Mouse (Mus musculus) MEL-GATA-1-ER (cell line): ENCODE measurements around the gene Ankfn1.

Source experiments
- DNase-seq: peaks from one replicate; pipeline ENCODE4 v3.0.0-alpha.2; 2012; ENCODE audit warnings: low read depth; ENCODE audit errors: extremely low read depth

Gene Ankfn1

DNA sequence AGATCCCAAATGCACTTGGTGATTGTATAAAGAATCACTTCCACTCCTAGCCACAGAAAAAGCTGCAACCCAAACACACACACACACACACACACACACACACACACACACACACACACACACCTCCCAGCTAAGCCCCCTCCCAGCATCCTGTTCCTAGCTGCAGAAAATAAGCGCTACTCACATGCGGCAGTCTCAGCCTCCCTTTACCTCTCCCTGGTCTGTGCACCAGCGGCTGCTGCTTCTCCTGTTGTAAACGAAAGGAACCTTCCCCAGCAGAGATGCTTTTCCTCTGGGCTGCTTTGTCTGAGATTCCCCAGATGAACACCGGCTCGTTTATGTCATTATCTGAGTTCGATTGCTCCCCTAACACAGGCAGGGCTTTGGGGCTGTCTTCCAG lies at the start of gene Ankfn1:
Gene Ankfn1 (minus strand): TSS at position 223 of the 400 bp plus-strand sequence.
- DNase-seq = no peak

GRCm38 (mm10) chr11:89823661-89824446 lies 46.4 kb upstream of the Ankfn1 start:
- no peak for DNase-seq

DNA sequence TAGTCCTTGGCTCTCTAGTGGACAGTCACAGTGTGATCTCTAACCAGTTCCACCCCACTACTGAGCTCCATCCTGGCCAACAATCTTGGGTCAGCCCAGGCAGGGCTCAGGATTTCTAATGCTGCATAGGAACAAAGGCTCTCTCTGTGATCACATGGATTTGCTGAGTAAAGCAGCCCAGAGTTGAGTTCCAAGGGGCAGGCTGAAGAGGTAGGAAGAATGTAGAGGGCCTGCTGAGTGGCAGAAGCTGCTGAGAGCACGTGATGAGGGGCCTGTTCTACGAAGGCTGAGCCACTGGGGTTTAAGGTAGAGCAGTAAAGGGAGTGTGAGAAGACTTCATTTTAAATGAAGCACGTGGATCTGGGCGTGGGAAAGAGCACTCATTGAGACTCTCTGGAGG lies 41.1 kb upstream of the Ankfn1 start:
- no peak for DNase-seq

DNA sequence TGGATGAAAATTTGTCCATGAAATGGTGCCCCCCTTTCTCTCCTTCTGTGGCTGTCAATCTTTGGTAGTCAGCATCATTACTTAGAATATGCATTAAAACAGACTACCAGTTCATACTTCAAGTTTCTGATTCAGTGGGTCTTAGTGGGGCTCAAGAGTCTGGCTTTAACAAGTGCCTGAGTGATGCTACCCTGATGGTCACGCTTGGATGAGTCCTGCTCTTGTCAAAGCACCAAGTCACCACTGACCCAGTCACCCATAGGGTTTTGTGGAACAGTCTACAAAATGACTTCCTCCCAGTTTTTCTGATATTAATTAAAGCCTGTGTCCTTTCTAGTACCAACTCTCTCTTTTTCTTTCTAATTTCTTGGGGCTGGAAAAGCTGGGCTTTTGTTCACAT lies 34.0 kb upstream of the Ankfn1 start:
- DNase-seq = no peak

- no peak for DNase-seq
Observed at GRCm38 (mm10) chr11:89807998-89808397, 30.5 kb upstream of the Ankfn1 start.

DNA sequence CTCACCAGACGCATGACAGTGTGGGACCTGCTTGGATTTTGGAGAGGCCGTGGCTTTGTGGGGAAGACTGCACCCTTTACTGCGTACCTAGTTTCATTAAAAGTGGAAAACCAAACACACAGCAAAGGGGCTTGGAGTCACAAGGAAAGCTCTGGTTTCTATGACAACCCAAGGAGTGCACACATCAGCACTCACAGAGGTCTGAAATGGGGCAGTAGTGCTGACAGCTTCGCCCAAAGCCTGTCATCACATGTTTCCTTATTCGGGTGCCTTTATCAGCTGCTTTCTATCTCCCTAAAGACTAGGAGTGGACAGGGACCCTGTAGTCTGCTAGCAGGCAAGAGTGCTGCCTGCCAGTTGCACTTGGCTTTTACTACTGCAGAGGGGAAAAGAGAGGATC lies 27.4 kb upstream of the Ankfn1 start:
- DNase-seq = no peak

DNA sequence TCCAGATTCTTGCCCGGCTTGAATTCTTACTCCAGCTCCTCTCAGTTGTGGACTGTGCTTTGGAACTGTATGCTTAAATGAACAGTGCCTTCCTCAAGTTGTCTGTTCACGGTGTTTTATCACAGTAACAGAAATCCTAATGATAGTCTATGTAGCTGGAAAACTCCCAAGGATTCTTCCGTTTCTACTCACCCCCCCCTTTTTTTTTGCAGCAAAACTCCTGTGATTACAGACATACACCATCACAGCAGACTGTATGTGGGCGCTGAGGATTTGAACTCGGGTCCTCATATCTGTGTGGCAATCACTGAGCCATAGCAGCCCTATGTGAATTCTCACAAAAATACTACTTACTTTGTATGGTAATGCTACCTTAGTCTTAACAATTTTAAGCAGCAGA lies 26.5 kb upstream of the Ankfn1 start:
- DNase-seq = peak; percentile 4

DNA sequence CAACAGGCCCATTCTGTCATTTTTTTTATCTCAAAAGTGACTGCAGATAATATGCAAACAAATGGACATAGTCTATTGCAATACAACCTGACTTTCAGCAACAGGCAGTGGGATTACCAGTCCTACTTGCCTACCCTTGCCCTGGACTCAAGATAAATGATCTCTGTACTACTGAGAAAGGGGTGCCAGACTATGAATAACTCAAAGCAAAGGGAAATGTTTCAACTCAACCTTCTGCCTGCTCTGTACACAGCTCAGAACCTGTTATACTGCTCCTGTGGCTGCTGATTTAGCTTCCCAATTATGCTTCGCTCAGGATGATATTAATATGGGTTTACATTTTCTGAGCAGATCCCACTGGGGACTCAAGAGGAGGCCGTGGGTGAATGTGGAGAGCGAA lies 15.3 kb upstream of the Ankfn1 start:
- DNase-seq = no peak

- no peak for DNase-seq
Observed at GRCm38 (mm10) chr11:89776070-89776469, 1.4 kb downstream of the Ankfn1 start.

- DNase-seq = peak; percentile 1
Observed at GRCm38 (mm10) chr11:89774913-89775312, 2.5 kb downstream of the Ankfn1 start.

DNA sequence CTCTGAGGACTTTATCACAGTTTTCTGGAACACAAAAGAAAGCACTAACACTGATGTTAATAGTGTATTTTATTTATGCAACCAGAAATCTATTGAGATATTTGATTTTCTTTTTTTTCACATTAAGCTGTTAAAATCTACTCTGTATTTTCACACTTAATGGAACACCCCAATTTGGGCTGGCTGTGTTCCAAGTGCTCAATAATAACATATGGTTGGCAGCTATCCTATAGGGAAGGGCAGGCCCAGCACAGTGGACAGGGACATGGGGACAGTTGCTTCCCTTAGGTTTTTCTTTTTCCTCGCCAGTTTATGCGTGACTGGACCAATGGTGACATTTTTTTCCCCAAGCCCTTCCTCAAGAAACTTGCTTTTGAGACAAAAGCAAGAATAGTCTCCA lies 4.5 kb downstream of the Ankfn1 start:
- no peak for DNase-seq

DNA sequence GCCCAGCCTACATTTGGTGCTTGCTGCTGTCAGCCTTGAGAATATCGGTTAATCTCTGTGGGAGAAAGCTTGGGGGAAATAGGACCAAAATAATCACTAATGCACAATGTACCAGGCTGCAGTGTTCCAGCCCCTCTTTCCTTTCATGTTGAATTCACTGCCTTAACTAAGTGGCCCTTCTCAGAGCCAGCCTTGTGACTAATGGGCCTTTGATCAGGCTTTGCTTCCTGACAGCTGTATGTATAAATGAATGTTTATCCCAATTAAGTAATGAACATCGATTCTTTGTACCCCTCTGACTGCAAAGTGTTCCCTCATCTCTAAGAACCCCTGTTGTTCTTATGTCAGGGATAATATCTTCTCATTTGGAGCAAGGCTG lies 11.7 kb downstream of the Ankfn1 start:
- no peak for DNase-seq

DNA sequence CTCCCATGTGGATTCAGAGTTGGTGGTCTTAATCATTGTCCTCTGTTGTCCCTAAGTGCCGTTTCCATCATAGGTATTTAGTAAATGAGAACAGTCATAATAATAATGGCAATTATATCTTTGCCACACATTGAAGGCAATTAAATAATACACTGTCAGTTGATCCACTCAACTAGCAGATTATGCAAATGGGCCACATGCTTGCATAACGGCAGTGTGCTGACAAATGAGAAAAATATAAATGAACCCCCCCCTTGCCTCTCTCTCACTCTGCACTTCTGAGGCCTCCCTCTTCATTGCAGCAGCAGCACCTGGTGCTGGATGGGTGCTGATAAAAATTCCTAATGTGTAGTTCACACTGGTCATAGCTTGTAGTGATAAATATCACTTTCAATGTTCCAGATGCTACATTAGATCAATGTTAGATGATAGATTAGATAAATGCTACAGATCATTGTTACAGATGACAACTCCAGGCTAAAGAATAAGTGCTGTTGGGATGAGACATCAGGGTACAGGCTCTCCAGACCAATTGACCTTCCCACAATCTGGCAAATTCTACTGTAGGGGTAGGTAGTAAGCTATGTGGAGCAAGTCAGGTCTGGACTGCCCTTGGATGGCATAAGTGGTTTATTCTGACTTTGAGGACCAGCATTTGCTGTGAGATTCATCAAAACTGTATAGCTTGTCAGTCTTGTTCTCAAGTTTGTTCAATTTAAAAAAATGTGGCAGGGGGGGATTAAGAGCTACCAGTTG lies 12.3 kb downstream of the Ankfn1 start:
- DNase-seq = no peak

GRCm38 (mm10) chr11:89733973-89734693 lies 43.3 kb downstream of the Ankfn1 start:
- no peak for DNase-seq

DNA sequence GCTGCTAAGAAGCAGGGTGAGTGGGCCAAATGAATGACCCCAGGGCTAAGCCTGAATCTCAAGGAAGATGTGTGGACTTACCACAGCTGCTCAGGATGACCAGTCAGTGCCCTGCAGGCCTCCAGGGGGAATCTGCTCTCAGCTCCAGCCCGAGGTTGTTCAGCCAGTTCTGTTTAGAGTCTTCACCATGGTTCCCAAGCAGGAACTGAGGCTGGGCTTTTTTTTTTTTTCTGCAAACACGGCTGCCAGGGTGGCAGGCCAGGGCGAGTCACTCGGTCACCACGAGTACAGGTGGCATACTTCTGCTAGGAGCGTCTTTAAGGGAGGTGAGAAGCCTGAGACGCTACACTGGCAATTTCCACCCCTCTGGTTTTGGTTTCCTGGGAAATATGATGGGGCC lies 43.9 kb downstream of the Ankfn1 start:
- no peak for DNase-seq

DNA sequence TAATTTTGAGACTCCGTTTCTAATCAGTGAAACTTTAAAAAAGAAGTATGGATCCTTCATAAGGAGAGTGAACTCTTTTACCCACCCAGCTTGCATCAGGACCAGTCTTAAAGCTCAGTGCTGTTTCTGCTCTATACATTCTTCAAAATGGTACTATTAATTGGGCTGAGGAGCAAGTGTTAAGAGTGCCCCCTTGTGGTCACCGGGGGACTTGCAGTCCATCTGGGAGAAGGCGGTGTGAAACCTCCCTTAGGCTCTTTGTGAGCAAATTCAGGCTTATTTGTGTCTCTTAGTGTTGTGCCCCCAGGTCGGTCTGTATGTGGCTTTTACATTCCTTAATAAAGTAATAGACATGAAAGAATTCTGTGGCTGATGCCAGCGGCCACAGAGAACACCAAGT lies 56.6 kb downstream of the Ankfn1 start:
- peak; percentile 6 for DNase-seq

DNA sequence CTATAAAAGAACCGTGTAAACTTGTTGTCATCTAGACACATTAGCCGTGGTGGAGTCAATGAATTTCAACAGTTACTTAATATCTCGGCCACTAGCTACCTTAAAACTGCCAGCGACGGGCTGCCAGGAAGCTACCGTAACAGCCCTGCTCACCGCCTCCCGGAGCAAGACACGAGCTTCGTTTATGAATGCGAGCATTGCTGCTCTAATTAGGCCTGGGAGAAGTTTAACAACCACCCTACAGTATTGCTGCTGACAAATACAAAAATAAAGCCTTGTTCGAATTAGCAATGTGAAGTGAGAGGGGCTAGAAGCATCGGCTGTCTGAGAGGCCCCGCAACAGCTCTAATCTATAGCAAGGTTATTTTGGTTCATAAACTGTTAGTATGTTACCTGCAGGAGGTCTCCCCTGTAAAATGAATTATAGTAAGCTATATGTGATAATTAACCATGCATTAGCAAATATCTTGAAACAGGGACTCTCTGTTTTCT lies 58.9 kb downstream of the Ankfn1 start:
- no peak for DNase-seq

GRCm38 (mm10) chr11:89716351-89716750 lies 61.1 kb downstream of the Ankfn1 start:
- no peak for DNase-seq

GRCm38 (mm10) chr11:89708526-89708925 lies 68.9 kb downstream of the Ankfn1 start:
- no peak for DNase-seq

DNA sequence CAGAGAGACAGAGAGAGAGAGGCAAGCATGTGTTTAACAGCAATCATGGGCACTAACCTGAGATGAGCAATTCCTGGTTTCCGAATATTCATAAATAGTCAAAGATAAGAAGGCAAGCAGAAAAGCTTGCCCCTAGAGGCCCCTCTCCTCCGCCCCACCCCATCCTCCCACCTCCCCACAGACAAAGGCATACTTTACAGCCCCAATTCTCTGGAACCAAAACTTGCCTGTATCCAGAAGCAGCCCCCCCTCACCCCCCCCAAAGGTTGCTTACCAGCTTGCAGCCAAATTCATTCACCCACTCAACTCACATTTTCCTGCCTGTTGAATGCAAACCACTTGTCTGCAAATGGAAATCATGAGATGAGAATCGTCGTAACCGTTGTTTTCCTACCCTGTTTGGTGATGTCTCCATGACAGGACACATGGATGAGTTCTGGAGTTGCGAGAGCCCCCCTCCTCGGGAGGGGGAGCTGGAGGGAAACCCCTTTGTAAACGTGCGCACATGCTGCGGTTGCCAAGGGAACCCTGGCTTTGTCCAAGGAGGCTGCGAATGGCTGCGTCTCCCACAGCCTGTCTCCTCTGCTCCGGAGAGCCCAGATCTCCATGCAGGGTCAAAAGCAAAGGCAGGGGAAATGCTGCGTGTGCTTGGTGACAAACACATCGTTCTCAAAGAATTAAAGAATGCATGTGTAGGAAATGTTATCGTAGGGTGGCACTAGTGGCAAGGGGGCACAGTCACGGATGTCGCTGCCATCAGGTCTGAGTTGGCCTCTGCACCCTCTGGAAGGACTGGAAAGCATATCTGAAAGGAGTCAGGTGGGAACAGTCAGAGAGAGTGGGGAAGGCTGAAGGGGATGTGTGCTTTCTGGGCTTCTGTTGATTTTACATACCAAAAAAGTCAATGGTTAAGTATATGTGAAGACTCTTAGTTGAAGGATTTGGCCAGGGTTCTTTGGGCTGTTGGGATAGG lies 80.7 kb downstream of the Ankfn1 start:
- DNase-seq = no peak

- no peak for DNase-seq
Observed at GRCm38 (mm10) chr11:89693686-89694085, 83.8 kb downstream of the Ankfn1 start.
